Comparison of ENCODE assay signal across 7 mouse cellular contexts in the genomic region with DNA sequence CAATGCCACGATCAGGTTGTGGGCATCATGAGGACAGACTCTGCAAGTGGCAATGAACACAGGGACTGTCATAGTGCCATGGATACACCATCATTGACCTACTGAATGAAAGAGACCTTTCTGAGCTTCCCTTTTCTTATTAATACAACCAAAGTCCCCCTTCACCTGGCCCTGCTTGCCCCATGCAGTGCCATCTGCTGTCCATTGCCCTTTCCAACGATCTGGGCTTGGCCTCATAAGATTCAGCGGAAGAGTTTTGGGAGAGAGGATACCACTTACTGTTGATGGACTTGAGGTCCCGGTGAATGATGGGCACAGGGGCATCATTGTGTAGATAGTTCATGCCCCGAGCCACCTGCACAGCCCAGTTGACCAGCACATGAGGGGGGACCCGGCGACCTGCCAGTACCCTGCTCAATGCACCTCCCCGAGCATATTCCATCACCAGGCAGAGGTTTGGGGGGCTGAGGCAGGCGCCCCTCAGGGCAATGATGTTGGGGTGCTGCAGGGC. TPM values are rescaled to one million over a fixed set of nuclear protein-coding genes. Genes with fewer than 3 reads are reported as not detected.
DNase-seq lines count a peak whose midpoint lies in the region; ATAC-seq and TF ChIP-seq lines count a peak whose summit lies in the region.

No protein-coding gene starts in this region.

- TF ChIP-seq CTCF in lung, postnatal 0 days (IDR thresholded peaks at IDR 0.05): peak; percentile 35
- no peak for TF ChIP-seq CTCF in lung, adult 2 months (IDR thresholded peaks at IDR 0.05; ENCODE audit: insufficient read depth, low read length)
- no peak for TF ChIP-seq CTCF in small intestine, adult 2 months (IDR thresholded peaks at IDR 0.05; ENCODE audit: extremely low read depth, insufficient read length, insufficient replicate concordance, low read depth, low read length)

- peak overlapping the region; percentile 60 for H3K9ac ChIP-seq in lung, postnatal 0 days (replicated peaks; ENCODE audit: low read depth)
- H3K9ac ChIP-seq in limb, embryonic 12.5 days (replicated peaks): peak overlapping the region; percentile 93

- TF ChIP-seq EP300 in lung, postnatal 0 days (IDR thresholded peaks at IDR 0.05): no peak

- peak overlapping the region; percentile 100 for H3K4me2 ChIP-seq in lung, postnatal 0 days (replicated peaks; ENCODE audit: low read depth, low read length)
- H3K4me2 ChIP-seq in limb, embryonic 12.5 days: peak overlapping the region; percentile 100

- no peak for TF ChIP-seq POLR2A in lung, adult 2 months (IDR thresholded peaks at IDR 0.05; ENCODE audit: borderline replicate concordance, extremely low read depth, low read depth, low read length)
- TF ChIP-seq POLR2A in small intestine, adult 2 months (IDR thresholded peaks at IDR 0.05; ENCODE audit: low read depth, low read length): no peak

- WGBS in lung, postnatal 0 days: 50% methylated on average over 9 of the region's 9 CpGs
- 46% methylated on average over 9 of the region's 9 CpGs for WGBS in lung, adult 2 months
- WGBS in forebrain, embryonic 10.5 days: 64% methylated on average over 9 of the region's 9 CpGs
- WGBS in limb, embryonic 12.5 days: 61% methylated on average over 9 of the region's 9 CpGs
- 45% methylated on average over 9 of the region's 9 CpGs for WGBS in small intestine, adult 2 months

- peak overlapping the region; percentile 93 for H3K4me3 ChIP-seq in lung, postnatal 0 days (ENCODE audit: low read depth, low read length)
- H3K4me3 ChIP-seq in lung, adult 2 months (replicated peaks; ENCODE audit: extremely low read depth, low read depth, low read length): no peak overlapping the region
- peak overlapping the region; percentile 97 for H3K4me3 ChIP-seq in forebrain, embryonic 10.5 days
- peak overlapping the region; percentile 96 for H3K4me3 ChIP-seq in limb, embryonic 12.5 days (replicated peaks)
- H3K4me3 ChIP-seq in small intestine, adult 2 months (ENCODE audit: low read depth, low read length): peak overlapping the region; percentile 84

- H3K36me3 ChIP-seq in lung, postnatal 0 days (ENCODE audit: insufficient read depth, low read length): no peaks in the 10 kb centered on the region
- H3K36me3 ChIP-seq in forebrain, embryonic 10.5 days (replicated peaks): peaks cover 37% of the 10 kb centered on the region
- H3K36me3 ChIP-seq in limb, embryonic 12.5 days: peaks cover 35% of the 10 kb centered on the region
- H3K36me3 ChIP-seq in small intestine, adult 2 months (ENCODE audit: control insufficient read depth, insufficient read depth, low read length): no peaks in the 10 kb centered on the region

- no peak for DNase-seq in lung, postnatal 0 days (ENCODE audit: low spot score)
- DNase-seq in lung, adult 2 months: no peak
- no peak for DNase-seq in forebrain, embryonic 10.5 days (ENCODE audit: extremely low spot score, low spot score)
- DNase-seq in adrenal gland, postnatal 36 days: no peak
- DNase-seq in lung, postnatal 14 days: no peak

- ATAC-seq in lung, postnatal 0 days: no peak
- no peak for ATAC-seq in limb, embryonic 12.5 days (ENCODE audit: insufficient number of reproducible peaks, insufficient read depth, low FRiP score, low TSS enrichment, low read depth)

- no peak overlapping the region for H3K27ac ChIP-seq in lung, postnatal 0 days (ENCODE audit: low read length)
- H3K27ac ChIP-seq in forebrain, embryonic 10.5 days: peak overlapping the region; percentile 92
- H3K27ac ChIP-seq in limb, embryonic 12.5 days: no peak overlapping the region
- no peak overlapping the region for H3K27ac ChIP-seq in small intestine, adult 2 months (ENCODE audit: insufficient read depth, low read depth, low read length)

- H3K9me3 ChIP-seq in lung, postnatal 0 days (ENCODE audit: low read length): no peaks in the 10 kb centered on the region
- H3K9me3 ChIP-seq in forebrain, embryonic 10.5 days: no peaks in the 10 kb centered on the region
- H3K9me3 ChIP-seq in limb, embryonic 12.5 days: no peaks in the 10 kb centered on the region

- H3K27me3 ChIP-seq in lung, postnatal 0 days (replicated peaks; ENCODE audit: insufficient read depth, low read length): no peaks in the 10 kb centered on the region
- H3K27me3 ChIP-seq in forebrain, embryonic 10.5 days (ENCODE audit: poor library complexity, severe bottlenecking): no peaks in the 10 kb centered on the region
- H3K27me3 ChIP-seq in limb, embryonic 12.5 days: no peaks in the 10 kb centered on the region
- no peaks in the 10 kb centered on the region for H3K27me3 ChIP-seq in small intestine, adult 2 months (ENCODE audit: control insufficient read depth, insufficient read depth, low read length)

- peaks cover 13% of the 10 kb centered on the region for H3K4me1 ChIP-seq in lung, postnatal 0 days (ENCODE audit: insufficient read depth, low read depth, low read length)
- H3K4me1 ChIP-seq in lung, adult 2 months (ENCODE audit: control insufficient read depth, insufficient read depth, low read length): peaks cover 5% of the 10 kb centered on the region
- peaks cover 36% of the 10 kb centered on the region for H3K4me1 ChIP-seq in forebrain, embryonic 10.5 days
- peaks cover 22% of the 10 kb centered on the region for H3K4me1 ChIP-seq in limb, embryonic 12.5 days (replicated peaks)
- H3K4me1 ChIP-seq in small intestine, adult 2 months (ENCODE audit: control insufficient read depth, insufficient read depth, insufficient read length, low read length): peaks cover 14% of the 10 kb centered on the region

RNA-seq across cellular contexts. Expression of a gene that starts 1.3 kb away (rescaled TPM):
- polyA plus RNA-seq in lung, postnatal 0 days (2015; fragmentation: Nextera tagmentation; extraction: Ambion mirVana): 4.9 TPM in 2 replicates
- polyA plus RNA-seq in lung, adult 2 months (2012; rRNA removed): 27.1 and 31.9 TPM in 2 replicates
- 7.9 and 8.3 TPM in 2 replicates for polyA plus RNA-seq in forebrain, embryonic 10.5 days (2016; fragmentation: Nextera tagmentation; extraction: Ambion mirVana)
- polyA plus RNA-seq in limb, embryonic 12.5 days (2016; fragmentation: Nextera tagmentation; extraction: Ambion mirVana): 16.6 and 18.6 TPM in 2 replicates
- polyA plus RNA-seq in small intestine, adult 2 months (2012; rRNA removed): 11.1 and 16.8 TPM in 2 replicates
- total RNA-seq in adrenal gland, postnatal 36 days (2021): 10 to 100 TPM; 29.6 to 32.0 TPM

RNA-seq across cellular contexts. Expression of a gene that starts 16.0 kb away (rescaled TPM):
- 2.2 and 2.8 TPM in 2 replicates for polyA plus RNA-seq in lung, postnatal 0 days (2015; fragmentation: Nextera tagmentation; extraction: Ambion mirVana)
- polyA plus RNA-seq in lung, adult 2 months (2012; rRNA removed): 0.36 and 1.5 TPM in 2 replicates
- 6.7 and 7.6 TPM in 2 replicates for polyA plus RNA-seq in forebrain, embryonic 10.5 days (2016; fragmentation: Nextera tagmentation; extraction: Ambion mirVana)
- 3.7 and 3.8 TPM in 2 replicates for polyA plus RNA-seq in limb, embryonic 12.5 days (2016; fragmentation: Nextera tagmentation; extraction: Ambion mirVana)
- 0.06 and 0.56 TPM in 2 replicates for polyA plus RNA-seq in small intestine, adult 2 months (2012; rRNA removed)
- total RNA-seq in adrenal gland, postnatal 36 days (2021): 1 to 10 TPM; 1.2 to 2.3 TPM

RNA-seq across cellular contexts. Expression of a gene that starts 19.4 kb away (rescaled TPM):
- polyA plus RNA-seq in lung, postnatal 0 days (2015; fragmentation: Nextera tagmentation; extraction: Ambion mirVana): 0.12 TPM in 1 of 2 replicates, not detected in the other
- polyA plus RNA-seq in lung, adult 2 months (2012; rRNA removed): not detected in 2 replicates
- 2.8 and 3.7 TPM in 2 replicates for polyA plus RNA-seq in forebrain, embryonic 10.5 days (2016; fragmentation: Nextera tagmentation; extraction: Ambion mirVana)
- 0.20 TPM in 1 of 2 replicates, not detected in the other for polyA plus RNA-seq in limb, embryonic 12.5 days (2016; fragmentation: Nextera tagmentation; extraction: Ambion mirVana)
- 0.15 and 0.22 TPM in 2 replicates for polyA plus RNA-seq in small intestine, adult 2 months (2012; rRNA removed)
- total RNA-seq in adrenal gland, postnatal 36 days (2021): under 1 TPM in 1 of 2 experiments, not detected in 1; 0.13 TPM

RNA-seq across cellular contexts. Expression of a gene that starts 58.1 kb away (rescaled TPM):
- 12.6 and 13.6 TPM in 2 replicates for polyA plus RNA-seq in lung, postnatal 0 days (2015; fragmentation: Nextera tagmentation; extraction: Ambion mirVana)
- polyA plus RNA-seq in lung, adult 2 months (2012; rRNA removed): 1.2 and 1.9 TPM in 2 replicates
- 70.8 and 76.5 TPM in 2 replicates for polyA plus RNA-seq in forebrain, embryonic 10.5 days (2016; fragmentation: Nextera tagmentation; extraction: Ambion mirVana)
- polyA plus RNA-seq in limb, embryonic 12.5 days (2016; fragmentation: Nextera tagmentation; extraction: Ambion mirVana): 48.0 and 50.2 TPM in 2 replicates
- polyA plus RNA-seq in small intestine, adult 2 months (2012; rRNA removed): 0.18 and 0.38 TPM in 2 replicates
- 10 to 100 TPM; 13.2 to 14.5 TPM for total RNA-seq in adrenal gland, postnatal 36 days (2021)
